Mouse (Mus musculus) forebrain, embryonic 12.5 days (tissue): ENCODE measurements around the gene Bst1. TPM values are rescaled to one million over a fixed set of nuclear protein-coding genes. Genes with fewer than 3 reads are reported as not detected.

Source experiments
- ATAC-seq: fragments of 200-750 bp; cut with Nextera tagmentation; 2 replicates; pipeline ENCODE4 v1.8.0; 2017; ENCODE audit warnings: moderate TSS enrichment; ENCODE audit not compliant: low FRiP score
- H3K27ac ChIP-seq: fragments of 300-500 bp; sonication (generic); 2 replicates; pipeline ENCODE4 v1.5.1; 2016; ENCODE audit warnings: mild to moderate bottlenecking
- H3K27me3 ChIP-seq: fragments of 300-500 bp; sonication (generic); 2 replicates; pipeline ENCODE4 v1.6.1; 2016; ENCODE audit warnings: mild to moderate bottlenecking
- H3K36me3 ChIP-seq: fragments of 300-500 bp; sonication (generic); replicated peaks from 2 replicates; pipeline ENCODE4 v1.6.1; 2016; ENCODE audit warnings: mild to moderate bottlenecking
- H3K4me1 ChIP-seq: fragments of 300-500 bp; sonication (generic); 2 replicates; pipeline ENCODE4 v1.6.1; 2016
- H3K4me2 ChIP-seq: fragments of 300-500 bp; sonication (generic); 2 replicates; pipeline ENCODE4 v1.6.1; 2016; ENCODE audit warnings: mild to moderate bottlenecking, moderate library complexity
- H3K4me3 ChIP-seq: fragments of 300-500 bp; sonication (generic); replicated peaks from 2 replicates; pipeline ENCODE4 v1.5.1; 2016; ENCODE audit warnings: mild to moderate bottlenecking
- H3K9ac ChIP-seq: fragments of 300-500 bp; sonication (generic); 2 replicates; pipeline ENCODE4 v1.6.1; 2016; ENCODE audit warnings: mild to moderate bottlenecking
- H3K9me3 ChIP-seq: fragments of 300-500 bp; sonication (generic); 2 replicates; pipeline ENCODE4 v1.6.1; 2016
- whole genome bisulfite sequencing: fragments of 180-500 bp; shearing (Covaris S2); methylation state at CpG from one replicate; pipeline ENCODE4 v1.1.7; 2016; 5-methylcytosine and 5-hydroxymethylcytosine counted together
- polyA plus RNA-seq: library from polyadenylated mRNA; unstranded; fragments of >200 nt; fragmentation: Nextera tagmentation; extraction: Ambion mirVana; gene quantifications from 2 replicates; pipeline ENCODE4 v1.2.1, GENCODE M21; 2016

Bst1 gene
- polyA plus RNA-seq, 1 experiment from 2014 or later, result not detected

DNA sequence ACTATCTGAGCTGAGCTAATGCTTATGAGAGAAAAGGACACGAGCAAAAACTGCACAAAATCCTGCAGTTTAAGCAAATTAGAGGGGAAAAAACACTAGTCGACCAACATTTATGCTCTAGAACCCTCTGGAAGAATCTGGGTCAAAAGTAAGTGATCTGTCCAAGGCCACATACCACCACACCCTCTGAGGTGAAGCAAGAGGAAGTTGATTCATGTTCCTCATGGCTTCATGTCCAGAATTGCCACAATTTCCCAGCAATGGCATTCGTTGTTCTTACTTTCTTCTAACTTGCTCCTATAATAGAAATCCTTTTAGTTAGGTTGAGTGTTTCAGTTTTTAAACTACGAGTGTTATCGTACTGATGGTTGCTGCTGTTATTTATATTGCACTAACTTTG lies 19.2 kb upstream of the Bst1 start:
- H3K9ac ChIP-seq, result no peak overlapping the region
- no peaks in the 10 kb centered on the region for H3K9me3 ChIP-seq
- no peak overlapping the region for H3K27ac ChIP-seq
- no peak for ATAC-seq
- 88% methylated on average over 5 of the region's 5 CpGs for WGBS
- no peaks in the 10 kb centered on the region for H3K27me3 ChIP-seq
- no peak overlapping the region for H3K4me3 ChIP-seq
- no peaks in the 10 kb centered on the region for H3K4me1 ChIP-seq
- H3K4me2 ChIP-seq, result no peak overlapping the region
- H3K36me3 ChIP-seq, result no peaks in the 10 kb centered on the region

DNA sequence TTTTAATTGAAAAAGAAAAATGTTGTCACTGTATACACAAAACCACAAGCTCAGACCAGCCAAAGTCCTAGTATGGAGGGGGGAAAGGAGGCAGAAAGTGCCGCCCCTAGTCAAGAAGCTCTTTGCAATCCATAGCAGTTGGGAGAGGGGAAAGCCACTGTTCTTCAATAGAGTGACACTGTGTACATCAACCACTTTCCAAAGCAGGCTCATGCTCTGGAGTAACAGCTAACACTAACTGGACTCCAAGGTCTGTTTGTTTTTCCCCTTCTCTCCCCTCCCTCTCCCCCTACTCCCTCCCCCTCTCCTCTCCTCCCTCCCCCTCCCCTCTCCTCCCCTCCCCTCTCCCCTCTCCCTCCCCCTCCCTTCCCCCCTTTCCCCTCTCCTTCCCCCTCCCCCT lies 18.0 kb upstream of the Bst1 start:
- 69% methylated on average over 1 of the region's 1 CpGs for WGBS
- no peaks in the 10 kb centered on the region for H3K9me3 ChIP-seq
- no peak for ATAC-seq

DNA sequence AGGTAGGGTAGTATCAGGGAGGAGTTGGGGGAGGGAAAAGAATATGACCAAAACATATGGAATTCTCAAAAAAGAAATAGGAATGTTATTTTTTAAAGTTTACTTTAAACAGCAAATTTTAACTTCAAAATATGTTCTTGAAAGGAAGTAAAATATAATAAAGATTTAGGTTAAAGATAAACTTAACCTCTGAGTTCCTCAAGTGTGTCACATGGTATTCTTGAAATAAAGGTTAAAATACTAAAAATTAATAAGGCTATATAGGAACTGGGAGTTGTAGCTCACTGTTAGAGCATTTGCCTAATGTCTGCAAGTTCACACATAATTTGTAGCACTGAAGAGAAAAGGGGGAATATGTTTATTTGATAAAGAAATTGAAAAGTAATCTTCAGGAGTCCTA lies 17.4 kb upstream of the Bst1 start:
- Histone ChIP-seq H3K27ac (no peak overlapping the region), H3K36me3 (no peaks in the 10 kb centered on the region), H3K4me1 (no peaks in the 10 kb centered on the region), H3K27me3 (no peaks in the 10 kb centered on the region), H3K4me3 (no peak overlapping the region), H3K9ac (no peak overlapping the region), H3K9me3 (no peaks in the 10 kb centered on the region), H3K4me2 (no peak overlapping the region)
- no peak for ATAC-seq

More for the DNA sequence above, 18.0 kb upstream of the Bst1 start:
- Histone ChIP-seq H3K4me1 (no peaks in the 10 kb centered on the region), H3K9ac (no peak overlapping the region), H3K27me3 (no peaks in the 10 kb centered on the region), H3K27ac (no peak overlapping the region), H3K4me2 (no peak overlapping the region), H3K36me3 (no peaks in the 10 kb centered on the region), H3K4me3 (no peak overlapping the region)

DNA sequence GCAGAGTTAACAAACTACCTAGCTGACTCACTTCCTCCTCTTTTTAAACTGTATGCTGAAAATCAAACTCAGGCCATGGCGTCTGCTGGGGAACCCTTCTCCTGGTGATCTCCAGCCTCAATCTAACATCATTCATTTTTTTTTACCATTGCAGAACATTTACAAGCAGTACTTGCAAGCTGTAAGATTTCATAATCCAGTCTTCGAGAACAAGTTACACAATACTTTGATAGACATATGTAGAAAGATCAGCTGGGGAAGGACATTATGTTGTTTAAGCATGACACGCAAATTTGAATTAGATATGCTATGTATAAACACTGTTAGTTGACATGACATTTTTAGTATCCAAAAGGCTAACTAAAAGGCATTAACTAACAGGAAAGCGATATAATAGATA lies 16.9 kb upstream of the Bst1 start:
- WGBS, result 91% methylated on average over 4 of the region's 4 CpGs
- 0 out of 2 replicates have a peak, but pooled peaks cover 2% of the 10 kb centered on the region for H3K27me3 ChIP-seq
- no peaks in the 10 kb centered on the region for H3K9me3 ChIP-seq
- no peak overlapping the region for H3K27ac ChIP-seq
- H3K4me3 ChIP-seq, result no peak overlapping the region
- no peaks in the 10 kb centered on the region for H3K36me3 ChIP-seq
- H3K4me1 ChIP-seq, result no peaks in the 10 kb centered on the region
- ATAC-seq, result no peak
- no peak overlapping the region for H3K4me2 ChIP-seq
- H3K9ac ChIP-seq, result no peak overlapping the region

DNA sequence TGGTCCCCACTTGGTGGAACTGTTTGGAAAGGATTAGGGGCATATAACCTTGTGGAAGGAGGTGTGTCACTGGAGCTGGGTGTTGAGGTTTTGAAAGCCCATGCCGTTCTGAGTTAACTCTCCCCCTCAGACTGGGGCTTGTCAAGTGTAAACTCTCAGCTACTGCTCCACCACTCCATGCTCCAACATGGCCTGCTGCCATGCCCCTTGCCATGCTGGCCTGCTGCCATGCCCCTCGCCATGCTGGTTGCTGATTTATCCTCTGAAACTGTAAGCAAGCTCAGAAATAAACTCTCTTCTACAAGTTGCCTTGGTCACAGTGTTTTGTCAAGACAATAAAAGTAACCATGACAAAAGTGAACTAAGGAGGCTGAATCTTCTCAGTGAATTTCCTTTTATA lies 13.3 kb upstream of the Bst1 start:
- no peak overlapping the region for H3K9ac ChIP-seq
- no peak for ATAC-seq
- no peaks in the 10 kb centered on the region for H3K36me3 ChIP-seq
- 0 out of 2 replicates have a peak, but pooled peaks cover 2% of the 10 kb centered on the region for H3K27me3 ChIP-seq
- H3K9me3 ChIP-seq, result no peaks in the 10 kb centered on the region
- H3K27ac ChIP-seq, result no peak overlapping the region
- H3K4me2 ChIP-seq, result no peak overlapping the region
- no peaks in the 10 kb centered on the region for H3K4me1 ChIP-seq
- no peak overlapping the region for H3K4me3 ChIP-seq
- WGBS, result 83% methylated on average over 2 of the region's 2 CpGs

DNA sequence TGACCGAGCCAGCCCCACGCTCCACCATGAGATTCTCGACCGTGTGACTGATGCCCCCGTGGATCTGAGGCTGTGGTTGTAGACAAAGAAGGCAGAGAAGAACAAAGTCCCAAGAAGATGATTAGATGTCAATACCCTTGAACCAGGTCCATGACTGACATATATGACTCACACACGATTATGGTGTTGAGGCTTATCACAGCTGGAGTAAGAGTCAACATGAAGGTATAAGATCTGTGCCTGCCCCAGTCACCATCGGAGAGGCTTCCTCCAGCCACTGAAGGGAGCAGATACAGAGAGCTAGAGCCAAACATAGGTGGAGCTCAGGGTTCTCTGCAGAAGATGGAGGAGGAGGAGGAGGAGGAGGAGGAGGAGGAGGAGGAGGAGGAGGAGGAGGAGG lies 12.3 kb upstream of the Bst1 start:
- no peak for ATAC-seq
- Histone ChIP-seq H3K4me1 (no peaks in the 10 kb centered on the region), H3K9ac (no peak overlapping the region), H3K4me2 (no peak overlapping the region), H3K27me3 (0 out of 2 replicates have a peak, but pooled peaks cover 2% of the 10 kb centered on the region), H3K4me3 (no peak overlapping the region), H3K9me3 (no peaks in the 10 kb centered on the region), H3K36me3 (no peaks in the 10 kb centered on the region), H3K27ac (no peak overlapping the region)
- 97% methylated on average over 7 of the region's 7 CpGs for WGBS

DNA sequence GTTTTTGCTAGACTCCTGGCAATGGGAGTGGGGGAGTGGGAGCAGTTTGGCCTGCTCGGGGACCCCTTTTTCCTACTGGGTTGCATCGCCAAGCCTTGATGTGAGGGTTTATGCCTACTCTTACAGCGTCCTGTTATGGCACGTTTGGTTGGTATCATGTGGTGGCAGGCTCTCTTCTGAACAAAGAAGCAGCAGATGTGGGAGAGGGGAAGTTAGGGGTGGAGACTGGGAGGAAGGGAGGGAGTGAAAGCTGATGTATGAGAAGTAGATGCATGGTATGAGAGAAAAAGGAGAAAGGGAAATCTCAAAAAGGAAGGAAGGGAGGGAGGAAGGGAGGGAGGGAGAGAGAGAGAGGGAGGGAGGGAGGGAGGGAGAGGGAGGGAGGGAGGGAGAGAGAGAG lies 11.8 kb upstream of the Bst1 start:
- Histone ChIP-seq H3K27ac (no peak overlapping the region), H3K9me3 (no peaks in the 10 kb centered on the region), H3K36me3 (no peaks in the 10 kb centered on the region), H3K4me1 (no peaks in the 10 kb centered on the region), H3K9ac (no peak overlapping the region), H3K4me2 (no peak overlapping the region), H3K27me3 (0 out of 2 replicates have a peak, but pooled peaks cover 2% of the 10 kb centered on the region), H3K4me3 (no peak overlapping the region)
- ATAC-seq, result no peak
- 78% methylated on average over 4 of the region's 4 CpGs for WGBS

DNA sequence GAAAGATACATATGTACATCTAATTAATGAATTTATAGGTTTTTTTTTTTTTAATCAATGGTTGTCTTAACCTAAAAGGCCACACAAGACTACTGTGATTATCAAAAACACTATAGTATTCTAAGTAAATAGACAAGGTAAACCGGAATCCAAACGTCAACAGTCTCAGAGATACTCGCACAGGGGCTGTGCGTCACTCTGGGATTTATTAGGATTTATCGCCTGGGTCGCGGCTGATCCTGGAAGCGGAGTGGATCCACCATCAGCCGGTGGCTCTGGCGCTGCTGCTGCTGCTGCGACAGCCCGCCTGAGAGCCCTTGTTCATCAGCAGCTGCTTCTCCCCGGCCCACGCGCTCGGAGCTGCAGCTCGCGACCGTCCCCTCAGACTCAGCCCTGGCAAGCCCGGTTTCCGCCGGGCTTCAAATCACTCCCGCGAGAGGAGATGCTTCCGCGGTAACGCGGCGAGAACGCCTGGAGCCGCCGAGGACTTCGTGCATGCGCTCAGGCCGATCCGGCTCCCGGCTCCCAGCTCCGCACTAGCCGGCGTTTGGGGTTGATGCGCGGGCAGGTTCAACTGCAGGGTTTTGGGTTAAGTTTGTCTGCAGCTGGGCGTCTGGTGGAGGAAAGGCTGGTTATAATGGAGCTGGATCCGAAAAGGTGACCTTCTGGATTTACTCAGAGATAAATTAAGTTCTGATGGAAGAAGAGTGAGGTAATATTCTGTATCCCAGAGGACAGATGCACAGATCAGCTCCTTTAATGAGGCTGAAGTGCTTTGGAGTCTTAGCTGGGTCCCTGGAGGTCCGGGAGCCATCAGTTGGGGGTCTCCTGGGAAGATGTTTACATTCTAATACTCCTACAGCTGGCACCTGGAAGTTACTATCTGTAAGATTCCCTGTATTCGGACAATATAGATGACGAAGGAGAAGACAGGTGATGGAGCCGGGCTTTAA lies 10.7 kb upstream of the Bst1 start:
- peak overlapping the region; percentile 79 for H3K27ac ChIP-seq
- H3K9ac ChIP-seq, result peak overlapping the region; percentile 69
- H3K27me3 ChIP-seq, result 0 out of 2 replicates have a peak, but pooled peaks cover 2% of the 10 kb centered on the region
- ATAC-seq, result peak; percentile 97
- no peaks in the 10 kb centered on the region for H3K36me3 ChIP-seq
- peak overlapping the region; percentile 46 for H3K4me3 ChIP-seq
- 4% methylated on average over 48 of the region's 48 CpGs for WGBS
- no peaks in the 10 kb centered on the region for H3K4me1 ChIP-seq
- no peaks in the 10 kb centered on the region for H3K9me3 ChIP-seq
- H3K4me2 ChIP-seq, result peak overlapping the region; percentile 65

DNA sequence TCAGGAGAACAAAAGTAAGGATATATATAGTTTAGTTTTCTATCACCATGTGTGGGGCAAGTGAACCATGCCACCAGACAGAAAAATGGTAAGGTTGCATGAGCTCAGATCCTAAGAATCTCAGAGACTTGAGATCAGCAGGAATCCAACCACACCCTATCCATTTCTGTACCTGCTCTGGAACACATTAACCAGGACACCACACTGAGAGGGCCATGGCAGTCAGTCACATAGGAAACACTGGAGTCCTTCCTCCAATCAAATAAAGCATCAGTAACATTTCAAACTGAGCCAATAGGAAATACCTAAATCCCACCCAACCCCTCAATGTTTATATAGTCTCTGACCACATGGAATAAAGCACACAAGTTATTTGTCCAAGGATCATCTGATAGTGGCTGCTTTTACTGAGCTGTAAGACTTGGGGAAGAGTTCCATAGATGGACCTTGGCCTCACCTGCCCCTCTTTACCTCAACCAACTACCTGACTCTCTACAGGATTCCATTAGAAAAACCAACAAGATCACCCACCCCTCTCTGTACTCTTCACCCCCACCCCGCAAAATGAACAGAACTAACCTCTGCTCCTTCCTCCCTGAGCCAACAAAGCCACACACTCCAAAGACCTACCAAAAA lies 8.1 kb upstream of the Bst1 start:
- Histone ChIP-seq H3K27me3 (0 out of 2 replicates have a peak, but pooled peaks cover 2% of the 10 kb centered on the region), H3K27ac (no peak overlapping the region), H3K4me3 (no peak overlapping the region), H3K9ac (no peak overlapping the region), H3K36me3 (no peaks in the 10 kb centered on the region), H3K9me3 (no peaks in the 10 kb centered on the region), H3K4me2 (no peak overlapping the region), H3K4me1 (no peaks in the 10 kb centered on the region)
- 94% methylated on average over 1 of the region's 1 CpGs for WGBS
- ATAC-seq, result no peak

DNA sequence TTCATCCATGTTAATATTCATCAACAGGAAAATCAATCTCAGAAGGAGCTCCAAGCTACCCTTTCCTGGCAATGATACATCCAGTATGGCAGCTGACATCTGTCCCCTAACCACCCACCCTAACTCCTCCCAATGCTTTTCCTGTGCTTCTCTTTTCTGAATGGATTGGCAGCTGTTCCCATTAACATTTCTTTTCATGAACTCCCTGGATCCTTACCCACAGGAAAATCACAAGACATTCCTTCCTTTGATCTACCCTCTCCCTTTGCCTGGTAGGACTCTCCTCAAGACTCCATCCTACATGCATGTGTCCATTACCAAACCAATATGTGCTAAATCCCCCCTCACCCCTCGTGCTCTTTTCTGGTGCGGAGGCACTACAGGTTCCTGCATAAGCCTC lies 4.1 kb upstream of the Bst1 start:
- no peaks in the 10 kb centered on the region for H3K4me1 ChIP-seq
- no peak overlapping the region for H3K4me2 ChIP-seq
- ATAC-seq, result no peak
- no peaks in the 10 kb centered on the region for H3K27me3 ChIP-seq
- 86% methylated on average over 2 of the region's 2 CpGs for WGBS
- H3K36me3 ChIP-seq, result no peaks in the 10 kb centered on the region
- H3K9ac ChIP-seq, result no peak overlapping the region
- no peaks in the 10 kb centered on the region for H3K9me3 ChIP-seq
- no peak overlapping the region for H3K27ac ChIP-seq
- H3K4me3 ChIP-seq, result no peak overlapping the region

DNA sequence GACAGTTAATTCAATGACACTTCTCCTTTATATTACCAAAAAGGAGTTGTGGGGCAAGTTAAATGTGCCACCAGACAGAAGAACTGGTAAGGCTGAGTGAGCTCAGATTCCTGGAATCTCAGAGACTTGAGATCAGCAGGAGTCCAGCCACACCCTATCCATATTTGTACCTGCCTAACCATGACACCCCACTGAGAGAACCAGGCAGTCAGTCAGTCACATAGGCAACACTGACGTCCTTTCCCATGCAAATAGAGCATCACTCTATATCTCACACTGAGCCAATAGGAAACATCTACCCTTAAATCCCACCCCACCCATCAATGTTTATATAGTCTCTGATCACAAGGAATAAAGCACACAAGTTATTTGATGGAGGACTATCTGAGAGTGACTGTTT lies 2.9 kb upstream of the Bst1 start:
- Histone ChIP-seq H3K4me2 (no peak overlapping the region), H3K4me1 (no peaks in the 10 kb centered on the region), H3K9ac (no peak overlapping the region), H3K27ac (no peak overlapping the region), H3K36me3 (no peaks in the 10 kb centered on the region), H3K4me3 (no peak overlapping the region), H3K9me3 (no peaks in the 10 kb centered on the region), H3K27me3 (no peaks in the 10 kb centered on the region)
- 52% methylated on average over 1 of the region's 1 CpGs for WGBS
- no peak for ATAC-seq

DNA sequence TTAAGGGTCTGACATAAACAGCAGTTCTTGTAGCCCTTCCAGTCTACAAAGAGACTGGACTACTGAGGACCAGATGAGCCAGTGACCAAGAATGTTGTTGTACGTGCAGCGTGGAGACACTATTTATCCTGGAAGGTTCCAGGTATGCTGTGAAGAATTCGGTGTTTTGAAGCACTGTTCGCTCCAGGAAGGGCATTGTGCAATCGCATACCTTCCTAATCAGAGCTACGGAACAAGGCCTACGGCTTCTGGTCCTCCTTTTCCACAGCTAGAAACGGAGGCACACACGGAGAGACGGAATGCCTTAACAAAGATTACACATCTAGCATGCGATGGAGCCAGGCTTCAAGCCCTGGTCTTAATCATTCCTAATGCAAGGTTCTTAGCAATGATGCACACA lies 2.1 kb downstream of the Bst1 start:
- Histone ChIP-seq H3K9me3 (no peaks in the 10 kb centered on the region), H3K36me3 (no peaks in the 10 kb centered on the region), H3K9ac (no peak overlapping the region), H3K4me2 (no peak overlapping the region), H3K27ac (no peak overlapping the region), H3K27me3 (no peaks in the 10 kb centered on the region), H3K4me1 (no peaks in the 10 kb centered on the region), H3K4me3 (no peak overlapping the region)
- 92% methylated on average over 11 of the region's 11 CpGs for WGBS
- no peak for ATAC-seq

DNA sequence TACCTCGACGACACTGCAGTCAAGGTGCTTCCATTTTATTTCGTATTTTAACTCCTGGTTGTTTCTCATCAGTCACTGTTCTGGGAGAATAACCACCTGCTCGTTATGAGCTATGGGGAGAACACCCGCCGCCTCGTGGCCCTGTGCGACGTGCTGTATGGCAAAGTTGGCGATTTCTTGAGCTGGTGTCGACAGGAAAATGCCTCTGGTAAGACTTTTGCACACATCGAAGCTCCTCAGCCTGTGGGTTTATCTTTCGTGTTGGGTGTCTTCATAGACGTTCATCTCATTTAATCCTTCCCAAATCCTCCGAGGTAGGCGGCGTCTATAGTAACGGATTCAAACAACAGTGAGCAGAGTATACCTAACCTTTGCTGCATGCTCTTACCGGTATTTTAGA lies 2.9 kb downstream of the Bst1 start, which contains the start of gene Fbxl5:
Gene Fbxl5 (minus strand): TSS at position 101 of the 400 bp plus-strand sequence.
- no peak within 1 kb of the TSS for H3K27ac ChIP-seq

More for the DNA sequence above, 2.9 kb downstream of the Bst1 start, which contains the start of gene Fbxl5:
- 85% methylated on average over 19 of the region's 19 CpGs for WGBS
- no peaks in the 10 kb centered on the region for H3K36me3 ChIP-seq
- no peak within 1 kb of the TSS for H3K9ac ChIP-seq
- no peak within 1 kb of the TSS for H3K4me2 ChIP-seq
- no peak within 1 kb of the TSS for H3K4me3 ChIP-seq
- no peak for ATAC-seq
- H3K27me3 ChIP-seq, result no peaks in the 10 kb centered on the region
- no peaks in the 10 kb centered on the region for H3K4me1 ChIP-seq
- H3K9me3 ChIP-seq, result no peaks in the 10 kb centered on the region
